Mouse (Mus musculus) cerebellum, adult 9-10 months (tissue): ENCODE measurements at regions not wholly inside any gene's neighbourhood (a gene's known extent, or its start where the extent isn't known, plus 50 kb on each side); places are given as distances from the start of the nearest gene placed in this dataset.
A peak's percentile ranks its signal among the peaks of the same experiment; 100 is the strongest.

Experiments
- DNase-seq: peaks from one replicate; pipeline ENCODE4 v3.0.0; 2022

GRCm38 (mm10) chr6:31169343-31169742, 210.5 kb upstream of the Klf14 start:
- no peak for DNase-seq

DNA sequence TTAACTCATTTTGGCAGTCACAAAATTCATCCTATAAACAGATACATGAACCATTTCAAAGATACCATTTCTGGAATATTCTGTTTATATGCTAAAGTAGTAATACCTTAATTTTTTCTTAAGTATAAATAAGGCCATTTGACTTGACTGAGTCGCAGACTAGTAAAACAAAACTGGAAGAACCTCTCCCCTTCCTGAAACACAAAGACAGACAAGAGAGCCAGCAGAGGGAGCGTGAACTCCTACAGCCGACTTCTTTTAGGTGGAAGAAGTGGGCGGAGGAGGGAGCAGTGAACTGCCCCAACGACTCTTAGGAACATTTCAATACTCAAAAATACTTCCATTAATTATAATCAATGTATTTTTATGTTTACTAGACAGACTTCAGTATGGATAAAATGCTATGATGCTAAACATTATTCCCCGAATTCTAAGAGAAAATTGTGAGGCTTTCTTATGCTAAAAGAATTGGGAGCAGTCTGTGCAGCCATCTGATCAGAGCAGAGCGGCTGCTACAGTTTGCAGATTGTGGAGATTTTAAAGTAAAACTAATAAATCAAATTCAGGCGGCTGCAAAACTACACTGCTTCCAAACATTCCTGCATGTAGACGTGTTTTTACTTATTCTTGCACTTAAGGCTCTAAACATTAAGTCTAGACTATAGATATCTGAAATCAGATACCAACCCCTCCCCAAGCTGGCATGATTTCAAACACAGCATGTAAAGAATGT, 211.2 kb upstream of the Klf14 start:
- DNase-seq: no peak

DNA sequence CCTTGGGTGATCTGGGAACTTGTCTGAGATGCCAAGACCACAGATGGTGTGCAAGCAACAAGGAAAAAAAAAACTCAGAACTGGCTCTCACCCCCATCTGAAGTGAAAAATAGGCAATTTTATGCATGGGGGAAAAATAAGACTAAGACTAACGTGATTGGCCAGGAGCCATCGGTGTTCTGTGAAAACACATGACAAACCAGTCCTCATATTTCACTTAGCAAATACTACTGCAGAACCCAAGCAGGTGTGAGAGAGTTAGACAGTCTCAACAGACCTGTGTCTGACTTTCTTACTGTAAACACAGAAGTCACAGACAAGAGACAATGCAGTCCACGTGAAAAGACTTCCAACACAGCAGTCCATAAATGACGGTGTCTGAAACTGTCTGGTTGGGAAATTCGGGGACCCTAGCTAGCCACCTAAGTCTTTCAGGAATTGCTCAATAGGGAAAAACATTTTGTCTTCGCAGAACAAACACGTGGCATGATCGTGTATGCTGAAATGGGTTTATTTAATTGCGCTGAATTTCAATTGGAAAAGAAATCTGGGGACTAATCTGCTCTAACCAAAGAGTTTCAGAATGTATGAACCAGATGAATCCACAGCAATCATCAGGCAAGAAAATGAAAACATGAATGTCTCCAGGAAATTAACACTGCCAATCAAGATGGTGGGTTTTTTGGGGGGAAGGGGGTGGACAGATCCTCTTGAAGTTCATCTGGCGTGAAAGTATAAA, 213.1 kb upstream of the Klf14 start:
- peak; percentile 68 for DNase-seq

DNA sequence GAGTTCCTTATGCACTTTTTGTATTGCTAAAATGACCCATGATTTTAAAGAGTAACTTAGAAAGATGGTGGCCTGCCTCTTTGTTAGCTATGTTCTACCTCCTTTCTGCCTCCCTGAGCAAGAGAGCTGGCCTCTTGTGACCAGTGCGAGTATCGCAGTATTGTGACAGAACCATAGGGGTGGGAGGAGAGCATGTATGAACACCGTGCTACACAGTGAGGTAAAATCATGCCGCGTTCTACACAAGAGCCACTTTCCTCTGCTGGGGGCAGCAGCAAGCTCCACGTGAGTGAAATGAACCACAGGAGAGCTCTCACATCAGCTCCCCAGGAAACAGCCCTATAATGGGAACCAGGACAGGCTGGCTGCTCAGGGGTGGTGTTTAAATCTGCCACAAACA, 216.9 kb upstream of the Klf14 start:
- no peak for DNase-seq

DNA sequence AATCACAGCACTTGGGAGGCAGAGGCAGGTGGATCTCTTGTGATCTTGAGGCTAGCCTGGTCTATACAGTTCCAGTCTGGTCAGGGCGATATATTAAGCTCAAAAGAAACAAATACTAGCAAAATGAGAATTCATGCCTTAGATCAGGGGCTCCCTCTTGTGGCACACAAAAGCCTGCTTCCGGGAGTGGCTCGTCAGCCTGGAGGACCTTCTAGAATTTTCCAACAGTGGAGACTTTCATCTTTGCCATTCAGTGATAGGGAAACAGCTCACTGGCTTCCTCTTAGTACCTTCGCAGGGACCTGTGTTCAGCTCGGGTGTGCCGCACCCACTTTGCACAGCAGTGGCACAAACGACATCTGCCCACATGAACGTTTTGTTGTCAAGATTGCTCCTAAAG, 217.5 kb upstream of the Klf14 start:
- DNase-seq: no peak

- no peak for DNase-seq
These were observed 218.0 kb upstream of the Klf14 start for GRCm38 (mm10) chr6:31176831-31177230.

DNA sequence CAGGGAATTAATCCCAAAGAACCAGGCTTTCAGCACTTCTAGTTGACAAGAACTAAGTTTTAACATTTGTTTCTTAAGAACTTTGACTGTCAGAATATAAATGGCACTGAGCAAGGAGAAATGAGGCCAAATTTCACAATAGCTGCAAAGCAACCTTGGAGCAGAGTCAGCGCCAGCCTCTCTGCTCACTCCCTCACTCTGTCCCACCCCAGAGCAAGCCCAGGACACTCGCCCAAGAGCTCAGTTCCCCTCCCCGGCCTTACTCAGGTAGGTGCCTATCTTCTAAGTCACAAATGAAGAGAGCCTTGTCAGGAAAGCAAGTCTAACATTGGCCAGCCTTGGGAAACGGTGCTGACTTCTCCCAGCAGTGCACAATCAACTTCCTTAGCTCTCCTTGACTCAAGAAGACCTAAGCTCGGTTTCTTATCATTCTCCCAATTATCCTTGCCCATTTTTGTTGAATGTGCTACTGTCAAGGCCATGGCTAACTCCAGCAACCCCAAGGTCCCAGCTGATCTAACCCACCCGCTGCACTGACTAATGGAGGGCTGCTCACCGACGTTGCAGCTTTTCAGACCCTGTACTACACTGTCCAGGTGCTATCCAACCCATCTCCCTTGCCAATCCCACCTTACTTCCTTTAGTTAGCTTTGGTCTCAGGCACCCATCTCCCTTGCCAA, 219.5 kb upstream of the Klf14 start:
- DNase-seq: no peak

DNA sequence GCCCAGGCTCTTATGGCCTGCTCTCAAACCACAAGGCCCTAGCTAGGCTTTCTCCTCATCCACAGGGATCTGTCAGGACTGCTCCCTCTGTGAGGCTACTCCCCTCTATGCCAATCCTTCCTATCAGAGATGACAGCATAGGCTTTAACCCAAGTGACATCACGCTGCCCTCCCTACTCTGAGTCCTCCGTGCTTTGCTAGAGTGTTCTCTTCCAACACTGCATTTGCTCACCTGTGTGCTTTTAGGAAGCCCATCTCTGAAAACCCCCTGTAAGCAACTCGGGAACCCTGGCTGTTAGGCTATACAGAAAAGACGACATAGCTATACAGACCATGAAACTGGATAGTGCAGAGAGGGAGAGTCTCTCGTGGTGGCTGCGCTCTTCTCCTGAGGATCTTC, 216.3 kb upstream of the Mkln1 start:
- no peak for DNase-seq

DNA sequence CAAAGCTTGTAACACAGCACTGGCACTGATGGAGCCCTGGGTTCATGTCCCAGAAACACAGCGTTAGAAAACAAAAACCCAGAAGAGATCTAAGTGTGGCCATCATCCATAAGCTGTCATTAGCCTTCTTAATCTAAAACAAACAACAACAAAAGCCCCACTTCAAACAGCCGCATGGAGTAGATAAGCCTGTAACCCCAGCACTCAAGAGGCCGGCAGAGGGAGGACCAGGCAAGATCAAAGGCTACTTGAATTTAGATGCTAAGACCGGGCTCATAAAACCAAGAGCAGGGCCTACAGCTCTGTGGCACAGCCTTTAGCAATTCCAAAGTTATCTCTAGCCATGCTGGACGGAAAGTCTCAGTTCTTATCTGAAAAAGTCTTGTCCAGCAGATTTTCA, 215.4 kb upstream of the Mkln1 start:
- DNase-seq: no peak

- no peak for DNase-seq
These were observed 214.0 kb upstream of the Mkln1 start for GRCm38 (mm10) chr6:31184554-31184953.

DNA sequence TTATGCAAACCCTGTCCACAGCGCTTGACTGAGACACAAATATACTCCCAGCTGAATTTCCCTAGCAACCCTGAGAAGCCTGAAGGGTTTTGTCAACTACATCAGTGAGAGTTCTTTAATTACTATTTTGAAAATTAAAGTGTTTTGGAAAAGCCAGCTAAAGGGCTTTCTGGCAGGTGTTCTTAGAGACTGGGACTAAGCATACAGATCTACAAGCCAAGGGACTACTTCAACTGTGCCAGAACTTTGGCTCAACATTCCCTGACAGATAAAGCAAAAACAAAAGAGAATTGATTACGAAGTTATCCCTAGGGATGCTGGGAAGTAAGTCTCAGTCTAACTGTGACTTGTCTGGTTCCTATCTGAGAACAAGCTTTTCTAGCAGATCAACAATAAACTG, 213.4 kb upstream of the Mkln1 start:
- no peak for DNase-seq

GRCm38 (mm10) chr6:31188066-31188465, 210.5 kb upstream of the Mkln1 start:
- no peak for DNase-seq

DNA sequence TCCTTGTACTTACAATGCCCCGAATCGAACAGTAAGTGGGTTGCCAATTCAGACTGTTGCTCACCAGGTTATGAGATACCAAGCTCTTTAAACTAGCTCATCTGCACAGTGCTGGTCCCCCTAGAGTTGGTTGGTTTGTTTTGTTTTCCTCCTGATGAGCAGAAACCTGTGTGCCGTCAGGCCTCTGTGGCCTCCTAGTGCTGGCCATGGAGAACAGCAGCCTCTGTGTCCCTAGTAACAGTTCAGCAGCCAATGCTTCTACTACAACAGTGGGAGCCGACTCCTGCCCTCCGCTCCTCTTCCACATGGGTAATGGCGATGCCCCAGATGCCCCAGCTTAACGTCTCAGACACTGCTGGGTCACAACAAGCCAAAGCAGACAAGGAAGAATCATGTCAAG, 209.5 kb upstream of the Mkln1 start:
- peak; percentile 53 for DNase-seq

DNA sequence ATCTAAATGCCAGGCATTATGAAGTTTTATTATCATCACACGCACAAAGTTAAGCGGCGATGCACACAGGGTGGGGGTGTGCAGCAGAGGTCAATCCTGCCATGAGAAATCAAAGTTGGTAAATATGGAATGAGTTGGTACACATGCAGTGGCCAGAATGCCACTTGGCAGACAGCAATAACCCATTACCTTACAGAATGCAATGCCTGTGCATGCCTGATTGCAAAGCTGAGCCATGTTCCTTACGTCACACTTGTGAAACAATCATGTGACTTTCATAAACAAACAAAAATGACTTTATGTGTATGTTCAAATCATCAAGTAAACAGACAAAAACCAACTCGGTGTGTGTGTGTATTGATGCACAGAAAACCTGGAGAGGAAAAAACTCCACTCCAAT, 208.5 kb upstream of the Mkln1 start:
- no peak for DNase-seq

DNA sequence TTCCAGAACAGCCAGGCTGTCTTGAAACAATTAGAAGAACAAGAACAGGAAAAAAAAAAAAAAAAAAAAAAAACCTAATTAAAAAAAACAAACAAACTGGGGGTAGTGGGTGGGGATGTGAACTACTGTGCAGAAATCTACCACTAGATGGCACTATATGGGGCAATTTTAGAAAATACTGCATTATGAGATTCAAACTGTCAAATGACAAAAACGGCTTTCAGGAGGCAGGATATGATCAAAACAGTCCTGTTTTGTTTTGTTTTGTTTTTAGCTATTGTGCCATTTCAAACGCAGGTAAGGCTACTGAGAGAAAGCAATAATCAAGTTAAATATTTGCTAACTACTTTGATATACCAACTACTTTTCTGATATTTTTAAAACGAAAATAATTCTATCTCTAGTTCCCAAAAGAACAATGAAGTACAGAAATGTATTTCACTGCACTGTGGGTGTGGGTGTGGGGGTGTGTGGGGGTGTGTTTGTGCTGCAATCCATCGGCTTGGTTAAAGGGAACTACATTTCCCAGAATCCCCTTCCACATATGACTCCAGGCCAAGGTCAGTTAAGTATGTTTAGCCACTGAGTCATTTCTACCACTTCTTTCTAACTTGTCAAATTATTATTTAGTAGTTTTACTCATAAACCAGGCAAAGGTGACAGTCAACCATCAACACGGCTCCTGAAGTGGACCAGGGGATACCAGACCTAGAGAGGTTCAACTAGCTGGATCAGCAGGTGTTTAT, 207.7 kb upstream of the Mkln1 start:
- DNase-seq: no peak

- no peak for DNase-seq
These were observed 207.0 kb upstream of the Mkln1 start for GRCm38 (mm10) chr6:31191577-31191976.

GRCm38 (mm10) chr6:31192197-31192596, 206.3 kb upstream of the Mkln1 start:
- no peak for DNase-seq

GRCm38 (mm10) chr6:31193202-31193601, 205.3 kb upstream of the Mkln1 start:
- DNase-seq: no peak

GRCm38 (mm10) chr6:31197631-31198338, 200.8 kb upstream of the Mkln1 start:
- DNase-seq: peak; percentile 69

GRCm38 (mm10) chr6:31198340-31198739, 200.2 kb upstream of the Mkln1 start:
- no peak for DNase-seq

- no peak for DNase-seq
These were observed 197.8 kb upstream of the Mkln1 start for GRCm38 (mm10) chr6:31200705-31201104.

DNA sequence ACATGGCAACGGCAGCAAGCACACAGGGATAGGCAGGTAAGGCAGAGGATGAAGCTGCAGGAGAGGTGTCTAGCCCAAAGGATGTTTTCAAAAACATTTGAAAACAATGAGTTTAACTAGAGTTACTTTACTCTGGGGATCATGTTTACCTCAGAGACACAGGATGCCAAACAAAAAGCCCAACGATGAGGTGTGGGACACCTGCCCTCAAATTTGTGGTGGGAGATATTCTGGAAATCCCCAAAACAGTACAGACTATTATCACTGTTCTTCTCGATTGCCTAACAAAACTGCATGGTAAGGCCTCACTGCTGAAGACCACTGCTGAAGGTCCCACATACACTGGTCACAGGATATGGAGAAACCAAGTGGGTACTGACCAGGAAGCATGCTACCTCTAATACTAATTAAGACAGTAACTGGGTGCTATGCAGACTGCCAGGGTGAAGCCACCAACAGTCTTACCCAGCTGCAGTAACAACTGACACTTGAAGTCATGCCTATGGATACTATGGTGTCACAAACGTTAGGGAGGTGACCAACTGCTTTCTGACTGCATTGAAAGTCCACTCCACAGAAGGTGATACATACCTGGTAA, 197.1 kb upstream of the Mkln1 start:
- DNase-seq: no peak
